Mouse (Mus musculus) spleen, adult 2 months (tissue): Measurements from ENCODE around the gene Lcn5.

Source experiments
- CTCF ChIP-seq: fragments of 200-500 bp; IDR thresholded peaks from 2 replicates; pipeline ENCODE4 v1.5.1; 2011; ENCODE audit warnings: mild to moderate bottlenecking, inconsistent platforms; ENCODE audit not compliant: insufficient read depth, insufficient read length, insufficient replicate concordance; ENCODE audit errors: extremely low read depth
- POLR2A ChIP-seq: fragments of 200-500 bp; IDR thresholded peaks from 2 replicates; pipeline ENCODE4 v1.6.1; 2011; ENCODE audit warnings: low read depth, low read length, inconsistent platforms

DNA sequence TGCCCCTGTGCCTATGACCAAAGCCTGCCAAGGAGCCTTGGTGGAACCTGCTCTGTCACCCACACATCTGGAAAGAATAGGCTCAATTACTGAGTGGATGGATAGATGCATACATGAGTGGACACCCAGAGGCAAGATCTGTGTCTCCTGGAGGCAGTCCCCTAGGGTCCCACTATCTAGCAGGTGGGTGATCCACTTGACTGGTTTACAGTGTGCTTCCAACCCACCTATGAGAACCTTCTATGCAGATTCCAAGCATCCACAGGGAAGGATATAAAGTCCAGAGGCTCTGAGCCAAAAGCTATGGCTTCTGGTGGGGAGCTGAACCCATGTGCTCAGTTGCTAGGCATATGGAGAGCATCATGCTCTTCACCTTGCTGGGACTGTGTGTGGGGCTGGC lies at the start of gene Lcn5:
- TF ChIP-seq POLR2A (no peak), CTCF (no peak)
